In genomic region chr10:103443070-103443469, GRCm38 (mm10) we compare ENCODE assay signal across 8 mouse cellular contexts.
DNase-seq lines count a peak whose midpoint lies in the region; ATAC-seq and TF ChIP-seq lines count a peak whose summit lies in the region.

No protein-coding gene starts in this region.

- no peak overlapping the region for H3K4me3 ChIP-seq in stomach, postnatal 0 days (ENCODE audit: low read depth, low read length)

- intact Hi-C loops in gastrocnemius, postnatal 36 days (cut with DNase I), result no loop called here

- peak; percentile 70 for ATAC-seq in megakaryocyte, adult 5-6 weeks (ENCODE audit: poor library complexity, severe bottlenecking)
- ATAC-seq in stomach, postnatal 0 days (ENCODE audit: low FRiP score, low TSS enrichment), result no peak

- 43% methylated on average over 3 of the region's 3 CpGs for WGBS in stomach, postnatal 0 days

- TF ChIP-seq CTCF in stomach, postnatal 0 days (IDR thresholded peaks at IDR 0.05; ENCODE audit: low read depth), result peak; percentile 85

- no peak for TF ChIP-seq EP300 in stomach, postnatal 0 days (optimal IDR thresholded peaks at IDR 0.05)

- peak; percentile 48 for DNase-seq in thymus, postnatal 0 days (ENCODE audit: low spot score)
- DNase-seq in thymus, adult 18-20 months, result no peak
- peak; percentile 68 for DNase-seq in cerebellum, adult 9-10 months
- DNase-seq in frontal cortex, postnatal 36 days (ENCODE audit: low spot score in 2 of 2), result peak; percentile 7 to 56
- peak; percentile 67 for DNase-seq in layer of hippocampus, adult 9-10 months (ENCODE audit: low spot score)
- no peak for DNase-seq in stomach, postnatal 0 days (ENCODE audit: low spot score)
- DNase-seq in gastrocnemius, postnatal 36 days, result no peak

- H3K27ac ChIP-seq in stomach, postnatal 0 days (replicated peaks), result no peak overlapping the region

- no peak overlapping the region for H3K9ac ChIP-seq in stomach, postnatal 0 days (ENCODE audit: low read length)

- no peak overlapping the region for H3K4me2 ChIP-seq in stomach, postnatal 0 days (replicated peaks; ENCODE audit: low read depth)

- no peaks in the 10 kb centered on the region for H3K36me3 ChIP-seq in stomach, postnatal 0 days (ENCODE audit: control insufficient read depth, insufficient read depth, low read length)

- no peaks in the 10 kb centered on the region for H3K4me1 ChIP-seq in stomach, postnatal 0 days (replicated peaks; ENCODE audit: control insufficient read depth, insufficient read depth)

- H3K27me3 ChIP-seq in stomach, postnatal 0 days (ENCODE audit: control insufficient read depth, insufficient read depth, low read length), result no peaks in the 10 kb centered on the region

- H3K9me3 ChIP-seq in stomach, postnatal 0 days (ENCODE audit: control insufficient read depth, low read length), result no peaks in the 10 kb centered on the region

Comparison
In these comparisons a context has a peak if more than half of its experiments do, and no peak if none do; other contexts are left out.
1. DNase-seq: peak in thymus, postnatal 0 days (single experiment), cerebellum, adult 9-10 months (single experiment), frontal cortex, postnatal 36 days (2 of 2) and layer of hippocampus, adult 9-10 months (single experiment); none in thymus, adult 18-20 months (0 of 2), stomach, postnatal 0 days (single experiment) and gastrocnemius, postnatal 36 days (0 of 2).